Mouse (Mus musculus) activated CD4-positive, CD25-positive, alpha-beta regulatory T cell, adult 9 weeks (primary cell): ENCODE data around the gene Lrrc34. TPM values are rescaled to one million over a fixed set of nuclear protein-coding genes. Genes with fewer than 3 reads are reported as not detected.

Experiments used
- polyA plus RNA-seq: library from polyadenylated mRNA; unstranded; fragments of 100-300 nt; shearing (Covaris generic); gene quantifications from one replicate; pipeline ENCODE4 v1.2.1, GENCODE M21; 2017

Gene Lrrc34
- polyA plus RNA-seq, result not detected

DNA sequence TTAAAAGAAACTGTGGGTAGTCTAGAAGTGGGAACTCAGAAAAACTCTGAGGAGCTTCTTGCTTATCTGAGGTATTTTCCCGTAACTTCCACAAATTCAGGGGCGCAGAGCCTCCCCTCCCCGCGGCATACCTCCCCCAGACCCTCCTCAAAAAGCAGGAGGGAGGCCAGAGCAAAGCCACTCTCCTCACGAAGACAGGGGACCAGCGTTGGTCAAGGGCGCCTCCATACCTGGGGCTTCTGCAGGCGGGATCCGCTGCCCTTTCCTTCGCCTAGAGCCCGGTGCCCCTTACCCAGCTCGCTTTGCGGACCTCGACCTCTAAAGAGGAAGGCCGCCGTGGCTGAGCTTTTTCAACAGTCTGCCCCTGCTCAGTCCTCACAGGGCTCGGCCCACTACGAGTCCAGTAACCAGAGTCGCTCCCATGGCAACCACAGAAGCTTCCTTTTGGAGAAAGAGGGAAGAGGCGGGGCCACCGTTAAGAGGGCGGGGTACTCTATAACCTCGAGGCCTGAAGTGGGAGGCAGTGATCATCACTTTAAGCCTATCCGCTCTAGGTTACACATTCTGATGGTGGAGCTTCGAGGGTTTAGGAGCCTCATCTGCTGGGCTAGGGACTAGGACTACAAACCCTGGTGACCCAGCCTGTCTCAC is at the start of gene Lrrc34:
Gene Lrrc34 (minus strand): TSS at position 430 of the 651 bp plus-strand sequence.

DNA sequence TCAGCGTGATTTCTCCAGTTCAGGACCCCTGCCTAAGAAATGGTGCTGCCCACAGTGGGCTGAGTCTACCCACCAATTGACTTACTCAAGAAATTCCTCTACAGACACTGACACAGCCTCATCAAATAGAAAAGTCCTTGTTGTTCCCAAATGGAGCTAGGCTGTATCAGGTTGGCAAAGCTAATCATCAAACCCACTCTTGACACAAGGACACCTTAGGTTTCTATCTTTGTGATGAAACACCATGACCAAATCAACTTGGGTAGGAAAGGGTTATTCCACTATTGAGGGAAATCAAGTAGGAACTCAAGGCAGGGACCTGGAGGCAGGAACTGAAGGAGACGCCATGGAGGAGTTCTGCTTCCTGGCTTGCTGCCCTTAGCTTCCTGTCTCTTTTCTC is 3.5 kb downstream of the Lrrc34 start, which contains the start of gene Lrriq4:
Gene Lrriq4 (plus strand): TSS at position 301 of the 400 bp plus-strand sequence.

DNA sequence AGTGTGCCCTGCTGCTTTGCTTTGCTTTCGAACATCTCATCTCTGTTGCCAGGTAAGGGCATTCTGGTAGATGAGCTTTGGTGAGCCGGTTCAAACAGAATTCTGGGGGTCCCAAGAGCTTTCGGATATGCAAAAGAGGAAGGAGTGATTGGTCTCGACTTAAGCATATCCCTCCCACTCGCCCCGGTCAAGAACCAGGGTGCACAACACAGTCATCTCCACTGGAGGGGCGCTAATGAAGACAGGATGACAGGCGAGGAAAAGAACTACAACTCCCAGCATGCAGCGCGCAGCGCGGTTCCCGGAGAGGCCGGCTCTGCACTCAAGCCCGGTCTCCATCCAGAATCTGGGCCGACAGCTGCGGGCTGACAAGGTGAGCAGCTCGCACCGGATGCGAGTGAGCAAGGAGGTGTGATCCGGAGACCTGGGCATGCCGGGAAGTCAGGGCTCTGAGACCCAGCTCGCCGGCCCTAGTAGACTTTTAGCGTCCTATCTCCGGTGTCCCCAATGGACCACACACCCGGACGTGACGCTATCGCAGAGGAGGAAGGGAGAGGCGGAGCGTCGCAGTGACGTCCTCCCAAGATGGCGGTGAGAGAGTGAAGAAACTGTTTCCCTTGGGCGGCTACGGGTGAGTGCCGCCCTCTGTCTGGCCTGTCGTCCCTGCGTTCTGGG is 45.5 kb downstream of the Lrrc34 start, which contains the start of gene Mynn:
Gene Mynn (plus strand): TSS at position 1 of the 675 bp plus-strand sequence.

DNA sequence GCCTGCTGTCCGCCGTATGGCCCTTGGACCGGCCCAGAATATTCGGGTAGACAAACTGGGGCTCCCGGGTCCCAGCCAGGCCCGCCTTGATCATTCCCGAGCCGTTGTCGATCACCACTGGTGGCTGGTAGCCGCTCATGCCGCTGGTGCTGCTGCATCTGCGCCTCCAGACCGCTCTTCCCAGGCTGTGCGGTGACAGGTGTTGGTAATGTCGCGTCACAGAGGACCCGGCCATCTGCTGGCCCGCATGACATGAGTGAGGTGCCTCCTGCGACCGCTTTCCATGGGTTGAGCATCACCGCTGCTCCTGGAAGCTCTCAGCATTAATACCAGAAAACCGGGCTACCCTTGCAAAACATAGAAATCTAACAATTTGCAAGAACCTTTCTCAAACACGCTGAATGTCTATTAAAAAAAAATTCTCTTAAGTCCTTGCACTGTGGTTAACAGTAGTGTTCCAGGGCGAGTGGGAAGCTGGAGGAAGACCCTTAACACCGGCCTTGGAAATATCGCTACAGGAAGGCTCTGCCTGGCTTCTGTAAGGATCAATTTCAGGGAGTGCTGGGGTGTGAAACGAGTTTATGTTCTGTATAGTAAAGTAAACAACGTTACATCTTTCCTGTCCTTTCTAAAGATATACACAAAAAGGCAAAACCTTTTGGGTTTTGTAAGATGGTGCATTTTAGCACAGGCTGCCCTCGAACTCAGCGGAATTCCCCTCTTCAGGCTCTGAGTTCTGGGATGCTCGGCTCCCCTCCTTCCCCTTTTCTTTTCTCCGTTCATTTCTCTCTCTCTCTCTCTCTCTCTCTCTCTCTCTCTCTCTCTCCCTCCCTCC is 47.7 kb downstream of the Lrrc34 start, which contains the start of gene Actrt3:
Gene Actrt3 (minus strand): TSS at position 229 of the 835 bp plus-strand sequence.

Other genes starting within 250 kb of the Lrrc34 start
- not detected for gene Mecom, start 99.9 kb downstream of the Lrrc34 start, polyA plus RNA-seq
- gene Actrt3, start 47.9 kb downstream of the Lrrc34 start, polyA plus RNA-seq, result not detected
- gene Mynn, start 45.8 kb downstream of the Lrrc34 start, polyA plus RNA-seq, result 52.4 TPM
- gene Lrriq4, start 3.4 kb downstream of the Lrrc34 start, polyA plus RNA-seq, result not detected
- not detected for gene Lrrc31, start 52.0 kb upstream of the Lrrc34 start, polyA plus RNA-seq
- gene Samd7, start 98.4 kb upstream of the Lrrc34 start, polyA plus RNA-seq, result not detected
- 95.1 TPM for gene Sec62, start 145.0 kb upstream of the Lrrc34 start, polyA plus RNA-seq
- 4.6 TPM for gene Gpr160, start 208.1 kb upstream of the Lrrc34 start, polyA plus RNA-seq